Mouse (Mus musculus): ENCODE data around the gene Ccdc33.
A peak's percentile ranks its signal among the peaks of the same experiment; 100 is the strongest.

Gene Ccdc33

GRCm38 (mm10) chr9:58129508-58129907 lies 10.9 kb upstream of the Ccdc33 start:
- no peak for DNase-seq (ENCODE audit: low spot score)

GRCm38 (mm10) chr9:58128926-58129413 lies 10.3 kb upstream of the Ccdc33 start:
- peak; percentile 82 for DNase-seq (ENCODE audit: low spot score)

- DNase-seq (ENCODE audit: low spot score) = peak; percentile 53
These were observed 7.2 kb upstream of the Ccdc33 start for GRCm38 (mm10) chr9:58125811-58126210.

GRCm38 (mm10) chr9:58125085-58125484 lies 6.5 kb upstream of the Ccdc33 start:
- DNase-seq (ENCODE audit: low spot score) = no peak

GRCm38 (mm10) chr9:58116024-58116651 lies 2.5 kb downstream of the Ccdc33 start:
- DNase-seq (ENCODE audit: low spot score) = no peak

- DNase-seq (ENCODE audit: low spot score) = no peak
These were observed 3.2 kb downstream of the Ccdc33 start for GRCm38 (mm10) chr9:58115297-58115925.

- no peak for DNase-seq (ENCODE audit: low spot score)
These were observed 4.6 kb downstream of the Ccdc33 start for GRCm38 (mm10) chr9:58114019-58114418.

GRCm38 (mm10) chr9:58113279-58113884 lies 5.2 kb downstream of the Ccdc33 start:
- peak; percentile 70 for DNase-seq (ENCODE audit: low spot score)

- peak; percentile 87 for DNase-seq (ENCODE audit: low spot score)
These were observed 5.8 kb downstream of the Ccdc33 start for GRCm38 (mm10) chr9:58112866-58113278.

- peak; percentile 68 for DNase-seq (ENCODE audit: low spot score)
These were observed 6.3 kb downstream of the Ccdc33 start for GRCm38 (mm10) chr9:58112321-58112751.

- no peak for DNase-seq (ENCODE audit: low spot score)
These were observed 7.2 kb downstream of the Ccdc33 start for GRCm38 (mm10) chr9:58111431-58111830.

GRCm38 (mm10) chr9:58110787-58111186 lies 7.8 kb downstream of the Ccdc33 start:
- DNase-seq (ENCODE audit: low spot score) = no peak

GRCm38 (mm10) chr9:58107494-58107893 lies 11.1 kb downstream of the Ccdc33 start:
- no peak for DNase-seq (ENCODE audit: low spot score)

GRCm38 (mm10) chr9:58105595-58106169 lies 12.9 kb downstream of the Ccdc33 start:
- DNase-seq (ENCODE audit: low spot score) = no peak

- no peak for DNase-seq (ENCODE audit: low spot score)
These were observed 15.0 kb downstream of the Ccdc33 start for GRCm38 (mm10) chr9:58103647-58104046.

GRCm38 (mm10) chr9:58102013-58102412 lies 16.6 kb downstream of the Ccdc33 start:
- DNase-seq (ENCODE audit: low spot score) = no peak

- no peak for DNase-seq (ENCODE audit: low spot score)
These were observed 18.6 kb downstream of the Ccdc33 start for GRCm38 (mm10) chr9:58099836-58100565.

GRCm38 (mm10) chr9:58096629-58097301 lies 21.9 kb downstream of the Ccdc33 start:
- no peak for DNase-seq (ENCODE audit: low spot score)

GRCm38 (mm10) chr9:58095977-58096376 lies 22.6 kb downstream of the Ccdc33 start:
- DNase-seq (ENCODE audit: low spot score) = no peak

- DNase-seq (ENCODE audit: low spot score) = no peak
These were observed 24.8 kb downstream of the Ccdc33 start for GRCm38 (mm10) chr9:58093776-58094175.

GRCm38 (mm10) chr9:58092581-58093269 lies 25.9 kb downstream of the Ccdc33 start:
- no peak for DNase-seq (ENCODE audit: low spot score)
